Mouse (Mus musculus) G1E-ER4 (cell line): ENCODE data around the gene Med13l. TPM values are rescaled to one million over a fixed set of nuclear protein-coding genes. Genes with fewer than 3 reads are reported as not detected.

Source experiments
- GATA1 ChIP-seq: IDR thresholded peaks from one replicate; pipeline ENCODE4 v1.8.0; 2012; ENCODE audit warnings: low read length, inconsistent platforms
- polyA plus RNA-seq: library from polyadenylated mRNA; stranded (reverse); fragments of >175 nt; gene quantifications from 2 replicates; pipeline ENCODE4 v1.2.3, GENCODE M21; 2012

The Med13l gene
- polyA plus RNA-seq, 1 experiment, result 4.9 TPM

GRCm38 (mm10) chr5:118760986-118761385 is 200.5 kb downstream of the Med13l start:
- TF ChIP-seq GATA1, result no peak

DNA sequence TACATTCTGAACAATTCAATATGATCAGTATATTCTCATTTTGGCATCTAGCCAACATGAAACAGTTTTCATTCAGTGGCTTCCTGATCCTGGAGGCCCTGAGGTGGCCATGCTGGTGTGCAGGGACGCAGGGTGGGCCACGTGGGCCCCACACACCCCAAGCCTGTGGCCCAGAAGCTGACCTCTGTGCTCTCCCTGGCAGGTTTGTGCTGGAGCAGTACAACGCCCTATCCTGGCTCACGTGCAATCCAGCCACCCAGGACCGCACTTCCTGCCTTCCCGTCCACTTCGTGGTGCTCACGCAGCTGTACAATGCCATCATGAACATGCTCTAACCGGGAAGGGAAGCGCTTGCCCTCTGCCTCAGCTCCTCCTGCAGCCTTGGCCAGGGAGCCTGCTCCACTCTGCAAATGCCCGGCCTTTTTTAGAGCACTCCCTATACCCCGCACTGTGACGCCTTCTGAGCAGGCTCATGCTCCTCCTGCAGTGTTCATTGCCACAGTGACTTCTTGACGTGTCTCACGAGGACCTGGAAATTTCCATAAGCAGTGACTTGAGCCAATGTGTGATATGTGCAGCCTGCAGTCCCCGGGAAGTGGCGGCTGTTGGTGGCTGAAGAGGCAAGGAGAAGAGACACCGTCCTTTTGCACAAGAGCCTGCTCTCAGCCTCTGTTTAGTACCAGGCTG is 202.2 kb downstream of the Med13l start:
- TF ChIP-seq GATA1, result no peak

DNA sequence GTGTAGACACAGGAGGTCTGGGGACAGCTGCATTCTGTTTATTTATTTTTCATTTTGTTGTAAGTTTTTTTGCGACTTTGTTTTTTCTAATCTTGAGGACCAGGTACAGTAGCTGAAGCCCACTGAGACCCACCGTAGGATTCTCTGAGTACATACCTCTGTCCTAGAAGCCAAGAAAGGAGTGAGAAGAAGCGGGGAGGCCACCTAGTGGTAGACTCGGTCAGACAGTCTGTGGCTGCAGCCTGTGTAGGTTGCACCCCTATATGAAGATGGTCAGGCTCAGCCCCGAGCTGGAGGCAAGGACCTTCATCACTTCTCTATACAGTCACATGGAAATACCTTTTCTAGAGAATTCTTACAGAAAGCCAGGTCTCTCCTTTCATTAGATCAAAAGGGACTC is 202.9 kb downstream of the Med13l start:
- no peak for TF ChIP-seq GATA1

- no peak for TF ChIP-seq GATA1
Measured at GRCm38 (mm10) chr5:118769143-118769542, 208.7 kb downstream of the Med13l start.

- TF ChIP-seq GATA1, result no peak
Measured at GRCm38 (mm10) chr5:118773866-118774265, 213.4 kb downstream of the Med13l start.

GRCm38 (mm10) chr5:118776396-118776795 is 215.9 kb downstream of the Med13l start:
- no peak for TF ChIP-seq GATA1

- TF ChIP-seq GATA1, result no peak
Measured at GRCm38 (mm10) chr5:118781598-118781997, 221.1 kb downstream of the Med13l start.

DNA sequence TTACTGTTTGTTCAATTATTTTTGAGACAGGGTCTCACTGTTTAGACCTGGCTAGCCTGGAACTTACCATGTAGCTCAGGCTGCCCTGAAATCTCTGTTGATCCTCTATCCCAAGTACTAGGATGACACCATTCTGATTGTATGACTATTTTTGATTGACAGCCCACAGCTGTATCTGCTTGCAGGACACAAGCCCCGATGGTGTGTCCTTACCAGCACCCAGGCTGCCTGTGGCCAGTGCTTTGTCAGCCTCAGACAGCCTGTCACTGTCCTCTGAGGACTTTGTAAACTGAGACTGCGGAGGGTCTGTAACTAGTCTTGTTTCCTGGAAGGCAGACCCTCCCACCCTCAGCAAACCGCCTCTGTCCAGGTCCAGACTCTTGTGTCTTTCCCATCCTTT is 221.7 kb downstream of the Med13l start:
- TF ChIP-seq GATA1, result no peak

- TF ChIP-seq GATA1, result no peak
Measured at GRCm38 (mm10) chr5:118789226-118789625, 228.7 kb downstream of the Med13l start.

- TF ChIP-seq GATA1, result no peak
Measured at GRCm38 (mm10) chr5:118789776-118790175, 229.3 kb downstream of the Med13l start.

DNA sequence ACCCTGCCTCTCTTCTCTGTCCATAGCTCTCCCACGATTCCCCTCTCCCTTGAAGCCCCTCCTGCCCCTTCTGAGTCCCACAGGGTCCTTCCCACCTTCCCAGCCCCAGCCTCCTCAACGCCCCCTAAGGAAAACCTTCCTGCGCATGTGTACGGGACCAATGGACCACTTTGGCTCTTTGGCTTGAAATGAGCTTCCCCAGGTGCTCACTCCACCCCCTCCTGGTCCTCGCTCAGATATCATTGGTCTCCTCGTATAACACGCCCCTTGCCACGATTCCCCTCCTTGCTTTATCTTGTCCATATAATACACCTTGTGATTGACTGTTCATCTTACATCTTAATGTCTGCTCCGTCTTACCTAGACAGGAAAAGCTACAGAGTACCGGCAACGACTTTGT is 237.3 kb downstream of the Med13l start:
- TF ChIP-seq GATA1, result no peak

GRCm38 (mm10) chr5:118801592-118801991 is 241.1 kb downstream of the Med13l start:
- TF ChIP-seq GATA1, result no peak

- no peak for TF ChIP-seq GATA1
Measured at GRCm38 (mm10) chr5:118802036-118802435, 241.6 kb downstream of the Med13l start.

- TF ChIP-seq GATA1, result no peak
Measured at GRCm38 (mm10) chr5:118808946-118809345, 248.5 kb downstream of the Med13l start.

DNA sequence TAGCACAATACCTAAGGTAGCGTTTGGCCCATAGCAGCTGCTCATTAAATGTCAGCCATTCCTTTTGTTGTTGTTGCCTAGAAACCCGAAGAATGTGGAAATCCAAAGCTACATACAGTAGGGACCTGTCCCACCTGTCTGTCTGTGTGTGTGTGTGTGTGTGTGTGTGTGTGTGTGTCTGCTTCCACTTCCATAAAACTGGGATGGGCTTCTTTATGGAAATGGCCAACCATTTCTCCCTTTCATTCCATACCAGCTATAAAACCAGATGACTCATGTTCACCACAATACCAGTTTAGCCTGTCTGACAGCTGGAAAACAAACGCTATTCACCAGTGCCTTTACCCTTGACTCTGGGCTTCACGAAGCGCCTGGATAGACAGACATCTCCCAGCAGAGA is 249.1 kb downstream of the Med13l start:
- TF ChIP-seq GATA1, result no peak

- TF ChIP-seq GATA1, result no peak
Measured at GRCm38 (mm10) chr5:118811690-118812089, 251.2 kb downstream of the Med13l start.

- no peak for TF ChIP-seq GATA1
Measured at GRCm38 (mm10) chr5:118812421-118812820, 251.9 kb downstream of the Med13l start.

- no peak for TF ChIP-seq GATA1
Measured at GRCm38 (mm10) chr5:118812947-118813401, 252.5 kb downstream of the Med13l start.
